Mouse (Mus musculus): Measurements from ENCODE around the gene Pmch. TPM values are rescaled to one million over a fixed set of nuclear protein-coding genes. Genes with fewer than 3 reads are reported as not detected.

Gene Pmch
- polyA plus RNA-seq, 1 experiment from 2014 or later: 0.81 TPM

DNA sequence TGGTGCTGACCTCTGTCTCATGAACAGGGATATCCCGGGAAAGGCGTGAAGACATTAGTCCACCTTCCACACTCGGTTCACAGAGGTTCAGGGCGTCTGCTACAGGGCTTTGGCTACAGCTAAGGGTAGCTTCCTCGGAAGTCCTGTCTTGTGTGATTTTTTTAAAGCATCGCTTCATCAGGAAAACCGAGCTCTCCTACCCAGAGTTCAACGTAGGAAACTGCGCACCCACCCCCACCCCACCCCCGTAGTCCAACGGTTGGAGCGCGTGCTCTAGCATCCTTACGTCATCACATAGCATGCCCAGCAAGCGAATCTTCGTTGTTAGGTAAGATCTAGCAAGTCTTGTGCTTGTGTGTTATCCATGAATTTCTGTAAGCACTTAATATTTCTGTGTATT lies 44.8 kb downstream of the Pmch start:
- Histone ChIP-seq H3K4me2 (no peak overlapping the region), H3K4me1 (replicated peaks) (no peaks in the 10 kb centered on the region), H3K9me3 (no peaks in the 10 kb centered on the region), H3K4me3 (replicated peaks) (no peak overlapping the region), H3K27ac (no peak overlapping the region), H3K9ac (replicated peaks) (no peak overlapping the region), H3K36me3 (peaks cover 17% of the 10 kb centered on the region), H3K27me3 (no peaks in the 10 kb centered on the region)
- WGBS: 96% methylated on average over 16 of the region's 16 CpGs
- ATAC-seq (ENCODE audit: insufficient number of reproducible peaks, insufficient read depth, low FRiP score, low TSS enrichment, low read depth): no peak

Other genes with a start within 250 kb of the Pmch start
- 23.8 and 28.7 TPM in 2 replicates for gene Igf1, start 232.8 kb upstream of the Pmch start, polyA plus RNA-seq (2016; fragmentation: Nextera tagmentation; extraction: Ambion mirVana)
- gene Parpbp, start 55.9 kb downstream of the Pmch start, polyA plus RNA-seq (2016; fragmentation: Nextera tagmentation; extraction: Ambion mirVana): 13.4 and 15.2 TPM in 2 replicates
- gene Nup37, start 55.9 kb downstream of the Pmch start, polyA plus RNA-seq (2016; fragmentation: Nextera tagmentation; extraction: Ambion mirVana): 94.2 and 96.8 TPM in 2 replicates
- gene Washc3, start 110.0 kb downstream of the Pmch start, polyA plus RNA-seq (2016; fragmentation: Nextera tagmentation; extraction: Ambion mirVana): 48.7 and 50.5 TPM in 2 replicates